Mouse (Mus musculus) limb, embryonic 13.5 days (tissue): ENCODE measurements around the gene Lrmda. TPM values are rescaled to one million over a fixed set of nuclear protein-coding genes. Genes with fewer than 3 reads are reported as not detected.
A peak's percentile ranks its signal among the peaks of the same experiment; 100 is the strongest.

Experiments used
- ATAC-seq: fragments of 200-750 bp; cut with Nextera tagmentation; 2 replicates; pipeline ENCODE4 v1.8.0; 2017; ENCODE audit warnings: low read depth, moderate number of reproducible peaks, moderate TSS enrichment; ENCODE audit not compliant: low FRiP score
- H3K27ac ChIP-seq: fragments of 300-500 bp; sonication (generic); 2 replicates; pipeline ENCODE4 v1.5.1; 2015; ENCODE audit warnings: inconsistent platforms, mild to moderate bottlenecking, moderate library complexity
- H3K27me3 ChIP-seq: fragments of 300-500 bp; sonication (generic); 2 replicates; pipeline ENCODE4 v1.6.1; 2015; ENCODE audit warnings: mild to moderate bottlenecking, inconsistent platforms
- H3K36me3 ChIP-seq: fragments of 300-500 bp; sonication (generic); 2 replicates; pipeline ENCODE4 v1.6.1; 2015; ENCODE audit warnings: inconsistent platforms, mild to moderate bottlenecking, moderate library complexity
- H3K4me1 ChIP-seq: fragments of 300-500 bp; sonication (generic); 2 replicates; pipeline ENCODE4 v1.6.1; 2015; ENCODE audit warnings: inconsistent platforms
- H3K4me2 ChIP-seq: fragments of 300-500 bp; sonication (generic); replicated peaks from 2 replicates; pipeline ENCODE4 v1.6.1; 2015; ENCODE audit warnings: inconsistent platforms, mild to moderate bottlenecking, moderate library complexity
- H3K4me3 ChIP-seq: fragments of 300-500 bp; sonication (generic); 2 replicates; pipeline ENCODE4 v1.5.1; 2015; ENCODE audit warnings: moderate library complexity, mild to moderate bottlenecking, inconsistent platforms
- H3K9ac ChIP-seq: fragments of 300-500 bp; sonication (generic); 2 replicates; pipeline ENCODE4 v1.6.1; 2015; ENCODE audit warnings: mild to moderate bottlenecking, inconsistent platforms
- H3K9me3 ChIP-seq: fragments of 300-500 bp; sonication (generic); 2 replicates; pipeline ENCODE4 v1.6.1; 2016; ENCODE audit warnings: inconsistent platforms
- WGBS: fragments of 180-500 bp; shearing (Covaris S2); methylation state at CpG from one replicate; pipeline ENCODE4 v1.1.7; 2015; 5-methylcytosine and 5-hydroxymethylcytosine counted together
- polyA plus RNA-seq: library from polyadenylated mRNA; unstranded; fragments of >200 nt; fragmentation: Nextera tagmentation; extraction: Ambion mirVana; gene quantifications from 2 replicates; pipeline ENCODE4 v1.2.1, GENCODE M21; 2015

The Lrmda gene
- polyA plus RNA-seq, 1 experiment from 2014 or later: 0.38 TPM

DNA sequence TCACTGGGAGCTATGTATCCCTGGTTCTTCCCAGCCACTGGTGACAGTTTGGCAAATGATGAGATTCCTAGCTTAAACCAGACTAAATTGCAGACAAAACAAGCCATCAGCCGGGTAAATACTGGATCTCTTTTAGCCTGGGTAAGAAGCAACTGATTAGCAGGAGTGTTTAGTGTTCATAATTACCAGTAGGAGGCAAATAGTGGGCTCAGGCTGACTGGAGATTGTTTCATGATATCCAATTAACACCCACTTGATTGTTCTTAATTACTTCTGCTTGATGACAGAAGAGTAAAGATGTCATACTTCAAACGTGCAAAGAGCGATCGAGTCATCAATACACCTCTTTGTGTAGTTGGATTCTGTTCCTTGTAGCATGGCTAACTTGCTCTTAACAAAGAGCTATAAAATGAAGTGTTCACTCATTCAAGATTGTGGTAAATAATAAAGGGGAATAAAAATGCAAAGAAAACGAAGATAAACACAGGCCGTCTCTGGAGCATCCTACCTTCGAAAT is 405.6 kb downstream of the Lrmda start:
- no peak for ATAC-seq
- Histone ChIP-seq H3K36me3 (no peaks in the 10 kb centered on the region), H3K4me1 (peaks cover 15% of the 10 kb centered on the region), H3K4me2 (no peak overlapping the region), H3K4me3 (no peak overlapping the region), H3K9ac (no peak overlapping the region), H3K27ac (no peak overlapping the region), H3K9me3 (no peaks in the 10 kb centered on the region), H3K27me3 (peaks cover 16% of the 10 kb centered on the region)
- 68% methylated on average over 7 of the region's 7 CpGs for WGBS

DNA sequence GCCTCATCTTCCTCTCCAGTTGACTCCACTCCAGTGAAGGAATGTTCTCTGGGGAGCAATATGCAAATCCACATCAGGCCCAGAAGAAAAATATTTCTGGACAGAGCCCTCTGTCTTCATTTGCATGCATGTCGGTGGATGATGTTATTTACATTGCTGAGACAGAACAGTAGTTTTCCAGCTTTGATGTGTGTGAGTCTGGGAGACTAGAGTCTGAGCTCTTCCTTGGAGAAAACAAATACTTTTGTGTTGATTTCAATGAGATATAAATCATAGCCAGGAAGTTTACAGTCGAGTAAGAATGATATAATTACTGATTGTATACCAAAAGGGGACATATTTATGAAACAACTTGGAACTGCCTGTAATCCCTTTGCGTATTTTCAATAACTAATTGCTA is 415.9 kb downstream of the Lrmda start:
- Histone ChIP-seq H3K9me3 (no peaks in the 10 kb centered on the region), H3K4me3 (no peak overlapping the region), H3K9ac (no peak overlapping the region), H3K4me1 (peaks cover 36% of the 10 kb centered on the region), H3K4me2 (no peak overlapping the region), H3K27ac (no peak overlapping the region), H3K27me3 (peaks cover 64% of the 10 kb centered on the region), H3K36me3 (no peaks in the 10 kb centered on the region)
- ATAC-seq: no peak
- WGBS: 14% methylated on average over 3 of the region's 3 CpGs

DNA sequence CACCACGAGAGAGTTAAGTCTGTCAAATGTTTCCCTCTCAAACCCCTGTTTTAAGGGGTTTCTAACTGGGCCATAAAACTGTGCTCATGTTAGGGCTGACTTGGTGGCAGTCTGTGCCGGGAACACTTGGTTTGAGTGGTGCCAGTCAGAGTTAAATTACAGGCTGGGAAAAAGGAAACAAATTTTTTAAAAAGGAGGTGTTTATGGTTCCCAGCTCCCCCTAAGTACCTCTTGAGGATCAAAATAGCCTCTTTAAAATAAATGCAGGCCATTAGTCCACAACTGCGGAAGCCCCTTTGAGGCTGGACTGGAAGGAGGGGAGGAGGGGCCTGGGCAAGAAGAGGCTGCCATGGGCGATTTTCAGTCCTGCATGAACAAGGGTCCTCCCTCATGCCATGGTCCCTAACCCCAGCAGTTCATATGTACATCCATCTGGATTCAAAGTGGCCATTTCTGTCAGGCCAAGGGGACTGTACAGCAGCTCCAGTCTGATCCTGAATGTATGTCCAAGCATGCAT is 416.4 kb downstream of the Lrmda start:
- H3K4me3 ChIP-seq: no peak overlapping the region
- no peaks in the 10 kb centered on the region for H3K9me3 ChIP-seq
- H3K36me3 ChIP-seq: no peaks in the 10 kb centered on the region
- WGBS: 11% methylated on average over 4 of the region's 4 CpGs
- peaks cover 59% of the 10 kb centered on the region for H3K27me3 ChIP-seq
- H3K27ac ChIP-seq: no peak overlapping the region
- ATAC-seq: peak; percentile 15; the same call in 1 of the 2 replicates
- H3K4me2 ChIP-seq: no peak overlapping the region
- H3K4me1 ChIP-seq: peaks cover 40% of the 10 kb centered on the region
- no peak overlapping the region for H3K9ac ChIP-seq

DNA sequence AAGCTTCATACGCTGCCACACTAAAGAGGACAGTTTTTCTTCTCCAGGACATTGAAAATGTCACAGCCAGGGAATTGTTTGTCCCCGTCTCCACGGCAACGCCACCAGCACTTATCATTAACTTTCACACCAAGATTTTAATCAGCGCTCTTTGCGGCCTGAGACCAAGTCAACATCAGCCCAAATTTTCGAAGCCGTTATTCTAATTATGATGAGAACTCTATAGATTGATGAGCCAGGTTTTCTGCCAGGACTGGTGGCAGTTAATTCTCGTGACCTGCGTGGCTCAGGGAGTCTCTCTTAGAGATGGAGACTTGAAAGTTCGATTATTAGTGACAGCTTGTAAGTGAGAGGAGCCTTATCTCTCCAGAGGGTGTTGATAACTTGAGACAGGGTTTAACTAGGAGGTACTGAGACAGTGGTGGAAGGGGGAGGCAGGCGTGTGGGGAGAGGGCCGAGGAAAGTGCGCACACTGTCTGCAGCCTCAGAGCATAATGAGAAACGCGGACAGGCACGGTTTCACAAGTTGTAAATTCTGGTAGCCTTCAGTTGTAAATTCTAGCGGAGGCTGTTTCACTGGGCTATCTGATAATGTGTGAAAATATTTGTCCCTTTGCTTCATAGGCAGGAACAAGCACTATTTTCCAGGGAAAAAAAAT is 421.0 kb downstream of the Lrmda start:
- H3K27ac ChIP-seq: no peak overlapping the region
- H3K9ac ChIP-seq: no peak overlapping the region
- no peaks in the 10 kb centered on the region for H3K36me3 ChIP-seq
- no peak overlapping the region for H3K4me3 ChIP-seq
- WGBS: 15% methylated on average over 18 of the region's 18 CpGs
- H3K9me3 ChIP-seq: no peaks in the 10 kb centered on the region
- H3K4me1 ChIP-seq: peaks cover 63% of the 10 kb centered on the region
- H3K27me3 ChIP-seq: peaks cover 32% of the 10 kb centered on the region
- peak; percentile 46; the same call in 1 of the 2 replicates for ATAC-seq
- peak overlapping the region; percentile 25 for H3K4me2 ChIP-seq

DNA sequence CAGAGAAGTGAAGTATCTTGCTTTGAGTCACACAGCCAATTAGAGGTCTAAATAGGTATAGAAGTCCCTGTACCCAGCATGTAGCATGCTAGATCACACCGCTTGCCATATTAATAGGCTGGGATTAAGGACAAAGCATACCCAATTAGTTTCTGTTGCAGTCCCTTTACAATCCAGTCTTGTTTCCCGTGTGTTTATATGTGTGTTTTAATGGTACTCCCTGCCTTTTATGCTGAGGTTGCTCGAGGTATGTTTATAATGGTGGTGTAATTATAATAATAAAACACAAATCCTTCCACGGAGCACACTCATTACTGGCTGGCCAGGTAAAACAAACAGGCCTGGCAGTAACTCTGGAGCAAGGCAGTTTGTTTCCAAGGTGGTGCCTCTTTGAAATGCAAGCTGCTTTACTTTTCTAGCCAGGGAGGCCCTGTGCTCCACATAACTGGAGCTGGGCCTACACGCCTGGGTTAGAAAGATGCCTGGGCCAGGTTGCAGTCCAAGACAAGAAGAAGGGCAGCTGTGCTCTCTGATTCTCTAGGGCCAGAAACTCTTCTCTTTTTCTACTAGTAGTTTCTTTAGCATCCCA is 422.4 kb downstream of the Lrmda start:
- no peak overlapping the region for H3K4me2 ChIP-seq
- no peak overlapping the region for H3K4me3 ChIP-seq
- H3K9ac ChIP-seq: no peak overlapping the region
- peak; percentile 67 for ATAC-seq
- 15% methylated on average over 5 of the region's 5 CpGs for WGBS
- no peaks in the 10 kb centered on the region for H3K36me3 ChIP-seq
- H3K9me3 ChIP-seq: no peaks in the 10 kb centered on the region
- H3K27me3 ChIP-seq: peaks cover 40% of the 10 kb centered on the region
- H3K4me1 ChIP-seq: peaks cover 63% of the 10 kb centered on the region
- H3K27ac ChIP-seq: peak overlapping the region; percentile 17; the same call in 1 of the 2 replicates

DNA sequence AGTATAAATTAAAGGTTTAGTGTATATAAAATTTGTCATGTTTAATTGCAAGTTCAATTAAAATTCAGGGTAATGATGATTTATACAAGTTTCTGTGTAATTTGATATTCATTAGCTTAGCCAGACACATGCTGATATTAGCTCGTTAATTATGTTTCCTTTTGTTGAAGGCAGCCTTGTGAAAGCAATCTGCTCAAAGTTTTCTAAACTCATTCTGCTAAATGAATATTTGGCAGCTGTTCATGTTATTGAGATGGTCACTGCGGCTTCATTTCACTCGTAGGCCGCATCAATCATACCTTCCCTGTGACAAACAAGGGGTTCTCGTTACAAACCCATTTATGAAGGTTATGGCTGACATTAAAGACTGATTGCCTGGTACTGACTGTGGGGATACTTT is 423.2 kb downstream of the Lrmda start:
- Histone ChIP-seq H3K4me1 (peaks cover 63% of the 10 kb centered on the region), H3K4me2 (no peak overlapping the region), H3K27ac (no peak overlapping the region), H3K9me3 (no peaks in the 10 kb centered on the region), H3K27me3 (peaks cover 36% of the 10 kb centered on the region), H3K4me3 (no peak overlapping the region), H3K36me3 (no peaks in the 10 kb centered on the region), H3K9ac (no peak overlapping the region)
- 36% methylated on average over 5 of the region's 5 CpGs for WGBS
- ATAC-seq: no peak

DNA sequence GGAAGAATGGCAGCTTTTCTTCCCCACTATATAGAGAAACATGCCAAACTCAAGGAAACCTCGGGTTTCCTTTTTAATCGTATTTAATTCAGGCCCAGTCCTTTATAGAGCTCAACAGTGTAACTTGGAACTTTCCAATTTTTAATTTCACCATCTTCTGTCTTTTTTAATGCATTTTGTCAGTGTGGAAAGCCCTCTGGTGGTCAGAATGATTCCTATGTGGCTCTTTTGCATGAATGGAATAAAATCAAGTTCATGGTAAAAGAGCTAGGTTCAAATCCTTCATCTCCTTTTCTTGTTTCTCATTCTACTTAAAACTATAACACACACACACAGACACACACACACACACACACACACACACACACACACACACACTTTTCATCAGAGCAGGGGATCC is 425.0 kb downstream of the Lrmda start:
- H3K9ac ChIP-seq: no peak overlapping the region
- H3K27ac ChIP-seq: no peak overlapping the region
- H3K9me3 ChIP-seq: no peaks in the 10 kb centered on the region
- H3K4me1 ChIP-seq: peaks cover 61% of the 10 kb centered on the region
- H3K4me3 ChIP-seq: no peak overlapping the region
- 65% methylated on average over 2 of the region's 2 CpGs for WGBS
- no peak for ATAC-seq
- H3K36me3 ChIP-seq: no peaks in the 10 kb centered on the region
- peaks cover 32% of the 10 kb centered on the region for H3K27me3 ChIP-seq
- H3K4me2 ChIP-seq: no peak overlapping the region

DNA sequence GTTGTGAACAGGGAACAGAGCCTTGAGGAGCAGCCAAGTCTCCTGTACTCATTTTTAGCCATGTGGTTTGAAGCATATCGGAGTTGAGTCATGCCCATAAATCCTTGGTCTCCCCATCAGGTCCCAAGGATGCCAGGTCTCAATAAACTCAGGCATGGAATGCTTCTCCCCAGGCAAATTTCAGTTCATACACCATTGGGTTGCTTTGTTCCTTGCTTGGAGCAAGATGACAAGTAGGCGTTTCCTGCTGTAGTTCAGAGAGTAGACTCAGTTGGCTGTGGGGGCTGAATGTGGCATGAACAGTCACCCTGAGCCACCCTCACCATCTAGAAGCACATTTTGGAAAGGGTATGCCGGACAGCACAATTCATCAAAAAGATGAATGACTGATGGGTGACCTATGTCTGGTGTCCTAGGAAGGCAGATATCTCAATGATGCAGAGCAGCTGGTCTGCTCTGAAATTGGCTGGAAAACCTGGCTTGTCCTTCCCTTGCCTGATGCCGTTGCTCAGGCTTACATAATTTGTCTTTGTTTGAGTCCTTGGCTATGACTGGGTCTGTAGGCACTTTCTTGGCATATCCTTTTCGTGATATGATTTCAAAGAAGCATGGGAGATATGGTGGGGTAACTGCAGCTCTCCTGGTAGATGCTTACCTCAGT is 425.8 kb downstream of the Lrmda start:
- Histone ChIP-seq H3K4me3 (no peak overlapping the region), H3K4me2 (no peak overlapping the region), H3K27ac (no peak overlapping the region), H3K4me1 (peaks cover 54% of the 10 kb centered on the region), H3K9me3 (no peaks in the 10 kb centered on the region), H3K27me3 (peaks cover 31% of the 10 kb centered on the region), H3K9ac (no peak overlapping the region), H3K36me3 (no peaks in the 10 kb centered on the region)
- 0 out of 2 replicates have a peak, but pooled peaks have one; percentile 41 for ATAC-seq
- WGBS: 54% methylated on average over 5 of the region's 5 CpGs

DNA sequence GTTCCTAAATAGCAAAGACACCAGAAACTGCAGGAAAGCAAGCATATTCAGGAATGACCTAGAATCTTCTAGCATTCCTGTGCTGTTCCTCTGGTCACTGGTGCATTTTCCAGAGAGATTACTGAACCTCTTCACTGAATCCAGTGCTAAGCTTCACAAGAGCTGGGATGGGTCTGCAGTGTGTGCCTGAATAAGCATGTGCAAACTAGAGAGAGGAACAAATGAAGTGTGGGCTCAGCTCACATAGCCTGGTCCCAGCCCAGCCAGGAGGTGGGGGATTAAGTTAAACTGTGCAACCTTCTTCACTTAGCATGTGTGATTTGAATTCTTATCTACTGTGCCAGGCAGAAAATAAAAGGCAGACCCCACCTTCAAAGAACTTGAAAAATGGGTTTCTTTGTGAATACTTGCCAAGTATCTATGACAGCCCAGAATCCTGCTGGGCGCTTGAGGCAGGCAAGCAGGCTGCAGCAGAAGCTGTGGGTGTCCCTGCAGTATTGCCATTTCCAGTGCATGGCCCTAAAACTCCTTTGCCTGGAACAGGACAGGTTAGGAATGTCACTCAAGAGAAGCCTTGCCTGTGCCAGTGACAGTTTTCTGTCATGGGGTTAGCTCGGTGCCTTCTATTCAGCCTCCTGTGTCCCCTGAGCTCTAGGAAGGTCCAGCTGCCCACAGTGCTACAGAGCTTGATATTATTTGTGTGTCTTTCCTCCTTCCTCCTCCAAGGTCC is 426.5 kb downstream of the Lrmda start:
- H3K4me2 ChIP-seq: no peak overlapping the region
- peaks cover 31% of the 10 kb centered on the region for H3K27me3 ChIP-seq
- no peak overlapping the region for H3K27ac ChIP-seq
- WGBS: 82% methylated on average over 2 of the region's 2 CpGs
- peaks cover 52% of the 10 kb centered on the region for H3K4me1 ChIP-seq
- no peak for ATAC-seq
- no peaks in the 10 kb centered on the region for H3K36me3 ChIP-seq
- no peaks in the 10 kb centered on the region for H3K9me3 ChIP-seq
- no peak overlapping the region for H3K4me3 ChIP-seq
- H3K9ac ChIP-seq: no peak overlapping the region

DNA sequence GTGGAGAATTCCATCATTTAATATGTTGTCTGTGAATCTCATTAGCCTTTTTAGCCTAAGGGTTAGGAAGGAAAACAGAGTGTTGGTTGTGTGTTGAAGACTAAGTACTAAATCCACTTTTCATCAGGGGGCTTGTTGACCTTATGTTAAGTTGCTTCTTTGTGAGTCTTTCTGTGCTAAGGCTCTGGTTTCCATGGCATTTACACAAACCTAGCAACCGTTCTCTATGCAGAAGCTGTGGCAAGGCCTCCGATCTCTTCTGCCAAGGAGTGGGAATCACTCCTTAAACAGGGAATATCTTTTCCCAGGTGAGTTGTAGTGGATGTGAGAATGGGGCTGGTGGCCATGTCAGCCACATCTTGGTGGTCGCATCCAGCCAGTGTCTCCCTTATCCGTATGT is 432.1 kb downstream of the Lrmda start:
- Histone ChIP-seq H3K36me3 (no peaks in the 10 kb centered on the region), H3K9ac (no peak overlapping the region), H3K9me3 (no peaks in the 10 kb centered on the region), H3K27ac (no peak overlapping the region), H3K4me1 (peaks cover 23% of the 10 kb centered on the region), H3K4me3 (no peak overlapping the region), H3K4me2 (no peak overlapping the region), H3K27me3 (peaks cover 41% of the 10 kb centered on the region)
- 0 out of 2 replicates have a peak, but pooled peaks have one; percentile 15 for ATAC-seq
- WGBS: 78% methylated on average over 4 of the region's 4 CpGs

DNA sequence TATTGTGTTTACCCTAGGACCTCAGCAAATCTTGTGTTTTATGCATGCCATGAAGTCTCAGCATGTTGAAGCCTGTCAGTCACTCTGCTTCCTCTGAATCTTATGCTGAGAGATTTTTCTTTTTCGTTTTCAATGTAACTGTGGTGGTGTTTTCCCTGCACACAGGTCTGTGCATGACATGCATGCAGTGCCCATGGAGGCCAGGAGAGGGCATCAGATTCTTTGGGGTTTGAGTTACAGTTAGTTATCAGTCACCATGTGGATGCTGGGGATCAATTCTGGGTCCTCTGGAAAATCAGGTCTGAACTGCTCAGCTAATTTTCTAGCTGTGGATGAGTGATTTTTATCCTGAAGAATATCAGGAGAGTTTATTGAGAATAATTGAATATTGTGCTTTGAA is 444.8 kb downstream of the Lrmda start:
- no peak overlapping the region for H3K9ac ChIP-seq
- H3K4me2 ChIP-seq: no peak overlapping the region
- no peaks in the 10 kb centered on the region; the same call in 1 of the 2 replicates for H3K27me3 ChIP-seq
- H3K36me3 ChIP-seq: no peaks in the 10 kb centered on the region
- H3K4me1 ChIP-seq: 0 out of 2 replicates have a peak, but pooled peaks cover 3% of the 10 kb centered on the region
- H3K9me3 ChIP-seq: peaks cover 5% of the 10 kb centered on the region; the same call in 1 of the 2 replicates
- no peak overlapping the region for H3K4me3 ChIP-seq
- ATAC-seq: no peak
- WGBS: 75% methylated on average over 1 of the region's 1 CpGs
- H3K27ac ChIP-seq: no peak overlapping the region
